Mouse (Mus musculus): ENCODE data around the gene Gclm. TPM values are rescaled to one million over a fixed set of nuclear protein-coding genes. Genes with fewer than 3 reads are reported as not detected.
A peak's percentile ranks its signal among the peaks of the same experiment; 100 is the strongest.

The Gclm gene
- 89.1 and 120 TPM in 2 replicates for polyA plus RNA-seq (2015; fragmentation: Nextera tagmentation; extraction: Ambion mirVana)

GRCm38 (mm10) chr3:122245215-122245877 lies at the start of gene Gclm:
Gene Gclm (plus strand): TSS chr3:122245557.

GRCm38 (mm10) chr3:122274241-122275024 lies 29.1 kb downstream of the Gclm start, which contains the start of gene Dnttip2:
Gene Dnttip2 (plus strand): TSS chr3:122274388.

GRCm38 (mm10) chr3:122293954-122294850 lies 48.8 kb downstream of the Gclm start, which contains the start of gene Bcar3:
Gene Bcar3 (plus strand): TSS chr3:122294136.

Small RNAs within 50 kb of the gene (microRNA-seq; reads per million reads assigned to microRNA genes)
- gene Gm22903 (ENCODE audit: borderline replicate concordance, insufficient number of aligned reads) (not detected), gene Mir760 (ENCODE audit: borderline replicate concordance, insufficient number of aligned reads) (40.6 reads per million, percentile 31 among the genes with 10 or more reads in this experiment)

Other genes starting within 250 kb of the Gclm start
- 1.6 and 1.7 TPM in 2 replicates for gene Abca4, start 201.1 kb upstream of the Gclm start, polyA plus RNA-seq (2015; fragmentation: Nextera tagmentation; extraction: Ambion mirVana)
- 57.3 and 65.3 TPM in 2 replicates for gene Dnttip2, start 28.8 kb downstream of the Gclm start, polyA plus RNA-seq (2015; fragmentation: Nextera tagmentation; extraction: Ambion mirVana)
- 16.9 and 31.6 TPM in 2 replicates for gene Bcar3, start 48.6 kb downstream of the Gclm start, polyA plus RNA-seq (2015; fragmentation: Nextera tagmentation; extraction: Ambion mirVana)